Mouse (Mus musculus) MEL (cell line): ENCODE results near the gene Lsamp. TPM values are rescaled to one million over a fixed set of nuclear protein-coding genes. Genes with fewer than 3 reads are reported as not detected.

Source experiments
- DNase-seq: peaks from one replicate; pipeline ENCODE4 v3.0.0; 2011; ENCODE audit warnings: low read depth, low spot score
- H3K27ac ChIP-seq: 2 replicates; pipeline ENCODE4 v1.5.1; 2012; ENCODE audit warnings: low read depth, mild to moderate bottlenecking, control low read depth, low read length, moderate library complexity; ENCODE audit not compliant: control insufficient read depth
- H3K27me3 ChIP-seq, 2 experiments: fragments of 150-350 bp in 1 of 2; sonication (generic) in 1 of 2; 2 replicates each; pipeline ENCODE4 v1.6.1; 2012; ENCODE audit warnings: low read length in 2 of 2, mild to moderate bottlenecking in 2 of 2, improper control_type of control experiment in 1 of 2, moderate library complexity in 1 of 2; ENCODE audit not compliant: insufficient read depth in 2 of 2, control insufficient read depth in 1 of 2
- H3K36me3 ChIP-seq, 2 experiments: 2 replicates each; pipeline ENCODE4 v1.6.1; 2012 to 2014; ENCODE audit warnings: low read length in 2 of 2, improper control_type of control experiment in 1 of 2, inconsistent platforms in 1 of 2, mild to moderate bottlenecking in 1 of 2; ENCODE audit not compliant: insufficient read depth in 2 of 2, control insufficient read depth in 1 of 2
- H3K4me1 ChIP-seq, 2 experiments: fragments of 150-350 bp in 1 of 2; sonication (generic) in 1 of 2; 2 replicates each; pipeline ENCODE4 v1.6.1; 2012; ENCODE audit warnings: low read length in 2 of 2, improper control_type of control experiment in 1 of 2, mild to moderate bottlenecking in 1 of 2; ENCODE audit not compliant: insufficient read depth in 2 of 2, control insufficient read depth in 1 of 2
- H3K4me3 ChIP-seq, 2 experiments: fragments of 150-350 bp in 1 of 2; sonication (generic) in 1 of 2; 2 replicates each; pipeline ENCODE4 v1.5.1; 2012; ENCODE audit warnings: low read depth in 2 of 2, low read length in 2 of 2, mild to moderate bottlenecking in 2 of 2, moderate library complexity in 2 of 2, control low read depth in 1 of 2, improper control_type of control experiment in 1 of 2; ENCODE audit not compliant: control insufficient read depth in 1 of 2, insufficient read depth in 1 of 2
- H3K79me2 ChIP-seq: 2 replicates; pipeline ENCODE4 v1.6.1; 2012; ENCODE audit warnings: mild to moderate bottlenecking, low read length, moderate library complexity; ENCODE audit not compliant: control insufficient read depth, poor library complexity, insufficient read depth
- H3K9ac ChIP-seq: 2 replicates; pipeline ENCODE4 v1.6.1; 2012; ENCODE audit warnings: low read depth, mild to moderate bottlenecking, control low read depth, low read length, moderate library complexity; ENCODE audit not compliant: control insufficient read depth, poor library complexity, severe bottlenecking
- H3K9me3 ChIP-seq: fragments of 150-350 bp; sonication (generic); replicated peaks from 2 replicates; pipeline ENCODE4 v1.6.1; 2012; ENCODE audit warnings: mild to moderate bottlenecking, low read length, improper control_type of control experiment, moderate library complexity; ENCODE audit not compliant: insufficient read depth
- CHD1 ChIP-seq: IDR thresholded peaks from 2 replicates; pipeline ENCODE4 v1.6.1; 2012; ENCODE audit warnings: low read depth, mild to moderate bottlenecking, inconsistent platforms, low read length, improper control_type of control experiment
- E2F4 ChIP-seq: IDR thresholded peaks from 2 replicates; pipeline ENCODE4 v1.6.1; 2011; ENCODE audit warnings: low read depth, low read length, improper control_type of control experiment, borderline replicate concordance
- ELF1 ChIP-seq: IDR thresholded peaks from 2 replicates; pipeline ENCODE4 v1.6.1; 2014; ENCODE audit warnings: low read depth, mild to moderate bottlenecking, inconsistent platforms, low read length, improper control_type of control experiment, moderate library complexity
- GABPA ChIP-seq: IDR thresholded peaks from 2 replicates; pipeline ENCODE4 v1.6.1; 2012; ENCODE audit warnings: low read depth, mild to moderate bottlenecking, inconsistent platforms, low read length, improper control_type of control experiment, moderate library complexity
- GATA1 ChIP-seq: IDR thresholded peaks from 2 replicates; pipeline ENCODE4 v1.6.1; 2011; ENCODE audit warnings: low read depth, low read length, improper control_type of control experiment
- HCFC1 ChIP-seq: IDR thresholded peaks from 2 replicates; pipeline ENCODE4 v1.6.1; 2012; ENCODE audit warnings: low read depth, mild to moderate bottlenecking, inconsistent platforms, low read length, improper control_type of control experiment, moderate library complexity
- JUND ChIP-seq: IDR thresholded peaks from 2 replicates; pipeline ENCODE4 v1.6.1; 2011; ENCODE audit warnings: low read depth, mild to moderate bottlenecking, improper control_type of control experiment, low read length
- MAFK ChIP-seq: IDR thresholded peaks from 2 replicates; pipeline ENCODE4 v1.6.1; 2011; ENCODE audit warnings: low read depth, mild to moderate bottlenecking, low read length, improper control_type of control experiment, borderline replicate concordance
- MAX ChIP-seq: IDR thresholded peaks from 2 replicates; pipeline ENCODE4 v1.6.1; 2011; ENCODE audit warnings: low read length, improper control_type of control experiment
- MEF2A ChIP-seq: IDR thresholded peaks from 2 replicates; pipeline ENCODE4 v1.6.1; 2014; ENCODE audit warnings: low read depth, mild to moderate bottlenecking, inconsistent platforms, low read length, improper control_type of control experiment; ENCODE audit not compliant: poor library complexity, insufficient replicate concordance, severe bottlenecking; ENCODE audit errors: extremely low read depth
- MXI1 ChIP-seq: IDR thresholded peaks from 2 replicates; pipeline ENCODE4 v1.6.1; 2011; ENCODE audit warnings: mild to moderate bottlenecking, low read depth, low read length, improper control_type of control experiment
- MYB ChIP-seq: IDR thresholded peaks from 2 replicates; pipeline ENCODE4 v1.6.1; 2011; ENCODE audit warnings: mild to moderate bottlenecking, low read depth, low read length, improper control_type of control experiment
- MYC ChIP-seq: IDR thresholded peaks from 2 replicates; pipeline ENCODE4 v1.6.1; 2011; ENCODE audit warnings: low read depth, mild to moderate bottlenecking, low read length, improper control_type of control experiment, moderate library complexity
- POLR2AphosphoS5 ChIP-seq: IDR thresholded peaks from 2 replicates; pipeline ENCODE4 v1.6.1; 2012; ENCODE audit warnings: low read depth, borderline replicate concordance, mild to moderate bottlenecking, inconsistent platforms, low read length, moderate library complexity, mixed read lengths
- RAD21 ChIP-seq: IDR thresholded peaks from 2 replicates; pipeline ENCODE4 v1.6.1; 2011; ENCODE audit warnings: mild to moderate bottlenecking, low read depth, low read length, improper control_type of control experiment
- RCOR1 ChIP-seq: IDR thresholded peaks from 2 replicates; pipeline ENCODE4 v1.6.1; 2012; ENCODE audit warnings: low read depth, mild to moderate bottlenecking, inconsistent platforms, low read length, improper control_type of control experiment
- SIN3A ChIP-seq: IDR thresholded peaks from 2 replicates; pipeline ENCODE4 v1.6.1; 2012; ENCODE audit warnings: low read length, improper control_type of control experiment, inconsistent platforms
- SMC3 ChIP-seq: IDR thresholded peaks from 2 replicates; pipeline ENCODE4 v1.6.1; 2011; ENCODE audit warnings: low read depth, low read length, improper control_type of control experiment
- TAL1 ChIP-seq: IDR thresholded peaks from 2 replicates; pipeline ENCODE4 v1.6.1; 2012; ENCODE audit warnings: mild to moderate bottlenecking, inconsistent platforms, low read length, moderate library complexity, mixed read lengths
- TBP ChIP-seq: IDR thresholded peaks from 2 replicates; pipeline ENCODE4 v1.8.0; 2011; ENCODE audit warnings: low read depth, low read length, improper control_type of control experiment
- USF2 ChIP-seq, 2 experiments: IDR thresholded peaks; 2 replicates each; pipeline ENCODE4 v1.6.1; 2011 to 2012; ENCODE audit warnings: improper control_type of control experiment in 2 of 2, low read length in 2 of 2, borderline replicate concordance in 1 of 2, inconsistent platforms in 1 of 2, low read depth in 1 of 2, mild to moderate bottlenecking in 1 of 2; ENCODE audit not compliant: insufficient read depth in 1 of 2
- ZKSCAN1 ChIP-seq: IDR thresholded peaks from 2 replicates; pipeline ENCODE4 v1.6.1; 2012; ENCODE audit warnings: low read depth, mild to moderate bottlenecking, inconsistent platforms, low read length, improper control_type of control experiment, moderate library complexity
- ZNF384 ChIP-seq: IDR thresholded peaks from 2 replicates; pipeline ENCODE4 v1.6.1; 2012; ENCODE audit warnings: low read depth, mild to moderate bottlenecking, inconsistent platforms, low read length, improper control_type of control experiment
- polyA plus RNA-seq, 2 experiments: library from polyadenylated mRNA; stranded (reverse) in 1 of 2; unstranded in 1 of 2; fragments of >175 nt in 1 of 2; fragments of >200 nt in 1 of 2; gene quantifications; 2 replicates each; pipeline versions ENCODE4 v1.2.1 to v1.2.4; 2012; ENCODE audit warnings: low replicate concordance in 2 of 2, low read depth in 1 of 2; ENCODE audit not compliant: insufficient read length in 2 of 2, insufficient read depth in 1 of 2, missing spikeins in 1 of 2
- total RNA-seq: library from RNA; depleted of rRNA; stranded (reverse); fragments of 300-350 nt; gene quantifications from 2 replicates; pipeline ENCODE4 v1.2.3, GENCODE M21; 2012

Lsamp gene
- total and polyA plus RNA-seq, 3 experiments, result 0.42 TPM; not detected in 2

GRCm38 (mm10) chr16:41900783-41901182, 1916.6 kb downstream of the Lsamp start:
- Histone ChIP-seq H3K9me3 (no peaks in the 10 kb centered on the region), H3K36me3 (no peaks in the 10 kb centered on the region), H3K4me1 (no peaks in the 10 kb centered on the region), H3K9ac (no peak overlapping the region), H3K79me2 (no peaks in the 10 kb centered on the region), H3K27ac (no peak overlapping the region), H3K27me3 (no peaks in the 10 kb centered on the region), H3K4me3 (no peak overlapping the region)
- DNase-seq, result no peak
- TF ChIP-seq MEF2A, result no peak
- no peak for TF ChIP-seq SMC3
- TF ChIP-seq ELF1, result no peak
- no peak for TF ChIP-seq ZNF384
- TF ChIP-seq ZKSCAN1, result no peak
- TF ChIP-seq JUND, result no peak
- TF ChIP-seq MYB, result no peak
- no peak for TF ChIP-seq GABPA
- no peak for TF ChIP-seq USF2 (IDR thresholded peaks at IDR 0.05; ENCODE audit: borderline replicate concordance in 1 of 2, insufficient read depth in 1 of 2, low read depth in 1 of 2, low read length in 2 of 2)
- no peak for TF ChIP-seq RCOR1
- no peak for TF ChIP-seq TAL1
- TF ChIP-seq POLR2AphosphoS5, result no peak
- no peak for TF ChIP-seq SIN3A
- TF ChIP-seq E2F4, result no peak
- TF ChIP-seq RAD21, result no peak

- Histone ChIP-seq H3K4me3 (no peak overlapping the region), H3K9ac (no peak overlapping the region), H3K4me1 (no peaks in the 10 kb centered on the region), H3K27me3 (no peaks in the 10 kb centered on the region), H3K9me3 (no peaks in the 10 kb centered on the region), H3K36me3 (no peaks in the 10 kb centered on the region), H3K79me2 (no peaks in the 10 kb centered on the region)
- no peak for DNase-seq
- TF ChIP-seq CHD1 (no peak), MYC (no peak), MXI1 (no peak), E2F4 (no peak), SIN3A (no peak), MYB (no peak), ZKSCAN1 (no peak), MAX (no peak), MEF2A (no peak), MAFK (no peak), GATA1 (no peak), TBP (no peak), HCFC1 (no peak)
- TF ChIP-seq, all 39 proteins: peak for 0
- H3K27ac ChIP-seq, result no peak overlapping the region
Measured at GRCm38 (mm10) chr16:41903654-41904053, 1919.5 kb downstream of the Lsamp start.
